Mouse (Mus musculus): ENCODE measurements around the gene 4933428G20Rik. TPM values are rescaled to one million over a fixed set of nuclear protein-coding genes. Genes with fewer than 3 reads are reported as not detected.

Gene 4933428G20Rik
- polyA plus RNA-seq, 1 experiment from 2014 or later, result 1.6 TPM

- Histone ChIP-seq H3K9ac (no peak overlapping the region), H3K4me1 (peaks cover 58% of the 10 kb centered on the region), H3K27ac (no peak overlapping the region), H3K27me3 (replicated peaks) (peaks cover 18% of the 10 kb centered on the region), H3K36me3 (replicated peaks) (no peaks in the 10 kb centered on the region; the same call in none of the 2 replicates), H3K4me2 (no peak overlapping the region), H3K4me3 (no peak overlapping the region), H3K9me3 (no peaks in the 10 kb centered on the region)
- 50% methylated on average over 5 of the region's 5 CpGs for WGBS
- no peak for ATAC-seq (replicated peaks)
These were observed 39.5 kb upstream of the 4933428G20Rik start for GRCm38 (mm10) chr11:97539622-97540021.

DNA sequence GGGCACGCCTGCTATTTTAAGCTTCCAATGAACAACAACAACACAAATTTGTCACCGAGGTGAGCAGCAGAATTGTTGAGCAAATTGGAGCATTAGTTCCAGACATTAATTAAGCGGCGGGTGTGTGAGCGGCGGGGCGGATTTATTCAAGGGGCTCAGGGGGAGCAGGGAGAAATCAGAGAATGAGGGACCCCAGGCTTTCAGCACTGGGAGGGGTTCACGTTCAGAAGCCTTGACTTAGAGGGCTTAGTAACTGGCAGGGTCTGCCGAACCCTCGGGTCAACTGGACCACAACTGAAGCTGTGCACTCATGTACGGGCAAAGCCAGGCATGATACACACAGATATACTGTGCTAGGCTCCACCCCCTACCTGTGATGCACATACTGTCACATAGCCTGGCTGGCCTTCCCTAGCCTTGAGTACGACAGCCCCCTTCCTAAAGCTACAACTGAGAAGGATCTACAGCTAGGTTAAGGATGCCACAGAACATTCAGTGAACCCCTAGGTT, 37.5 kb upstream of the 4933428G20Rik start:
- peaks cover 27% of the 10 kb centered on the region for H3K27me3 ChIP-seq (replicated peaks)
- WGBS, result 26% methylated on average over 12 of the region's 12 CpGs

DNA sequence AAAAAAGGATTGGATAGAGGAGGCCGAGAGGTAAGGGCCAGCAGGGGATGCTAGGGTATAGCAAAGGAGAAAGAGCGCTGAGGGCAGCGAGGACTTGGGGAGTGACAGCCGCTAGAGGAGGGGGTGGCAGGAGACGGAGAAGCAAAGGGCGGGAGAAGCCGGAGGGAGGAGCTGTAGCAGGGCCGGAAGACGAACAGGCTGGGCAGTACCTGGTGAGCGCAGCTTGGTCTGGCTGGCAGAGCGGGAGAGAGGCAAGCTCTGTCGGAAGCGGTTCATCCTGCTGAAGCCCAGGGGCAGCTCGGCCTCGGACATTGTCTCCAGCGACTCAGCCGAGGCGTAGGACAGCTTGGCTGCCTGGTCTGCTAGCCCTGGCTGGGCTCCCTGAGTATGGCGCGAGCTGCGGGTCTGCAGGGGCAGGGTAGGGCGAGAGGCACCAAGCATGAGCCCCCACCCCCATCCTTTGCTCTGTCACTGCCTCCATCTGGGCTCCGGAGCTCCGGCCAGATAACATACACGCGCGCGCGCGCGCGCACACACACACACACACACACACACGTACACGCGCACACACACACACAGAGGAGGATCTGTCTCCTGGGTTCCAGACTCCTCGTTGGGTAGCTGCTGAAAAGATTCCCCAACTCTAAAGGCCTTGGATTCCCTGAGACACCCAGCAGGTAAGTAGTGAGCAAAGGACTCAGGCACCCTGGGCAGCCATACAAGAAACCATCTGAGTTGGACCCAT, 36.9 kb upstream of the 4933428G20Rik start:
- Histone ChIP-seq H3K36me3 (replicated peaks) (no peaks in the 10 kb centered on the region; the same call in none of the 2 replicates), H3K4me1 (peaks cover 51% of the 10 kb centered on the region), H3K27me3 (replicated peaks) (peaks cover 27% of the 10 kb centered on the region), H3K4me3 (0 out of 2 replicates have a peak overlapping the region, but pooled peaks have one; percentile 9), H3K9me3 (no peaks in the 10 kb centered on the region), H3K27ac (no peak overlapping the region), H3K9ac (no peak overlapping the region; the same call in 1 of the 2 replicates), H3K4me2 (peak overlapping the region; percentile 37)
- peak; percentile 15; the same call in 1 of the 2 replicates for ATAC-seq (replicated peaks)
- 8% methylated on average over 36 of the region's 36 CpGs for WGBS

More for the DNA sequence above, 37.5 kb upstream of the 4933428G20Rik start:
- no peak overlapping the region for H3K4me3 ChIP-seq
- H3K27ac ChIP-seq, result no peak overlapping the region
- no peaks in the 10 kb centered on the region; the same call in none of the 2 replicates for H3K36me3 ChIP-seq (replicated peaks)
- no peak overlapping the region for H3K9ac ChIP-seq
- no peak overlapping the region for H3K4me2 ChIP-seq
- ATAC-seq (replicated peaks), result no peak
- peaks cover 56% of the 10 kb centered on the region for H3K4me1 ChIP-seq
- no peaks in the 10 kb centered on the region for H3K9me3 ChIP-seq

- Histone ChIP-seq H3K27ac (no peak overlapping the region), H3K36me3 (replicated peaks) (no peaks in the 10 kb centered on the region; the same call in none of the 2 replicates), H3K4me3 (0 out of 2 replicates have a peak overlapping the region, but pooled peaks have one; percentile 9), H3K27me3 (replicated peaks) (peaks cover 27% of the 10 kb centered on the region), H3K9me3 (no peaks in the 10 kb centered on the region), H3K4me1 (peaks cover 56% of the 10 kb centered on the region), H3K4me2 (peak overlapping the region; percentile 37; the same call in 1 of the 2 replicates), H3K9ac (no peak overlapping the region)
- 34% methylated on average over 35 of the region's 35 CpGs for WGBS
- no peak for ATAC-seq (replicated peaks)
These were observed 36.1 kb upstream of the 4933428G20Rik start for GRCm38 (mm10) chr11:97536083-97536747.

DNA sequence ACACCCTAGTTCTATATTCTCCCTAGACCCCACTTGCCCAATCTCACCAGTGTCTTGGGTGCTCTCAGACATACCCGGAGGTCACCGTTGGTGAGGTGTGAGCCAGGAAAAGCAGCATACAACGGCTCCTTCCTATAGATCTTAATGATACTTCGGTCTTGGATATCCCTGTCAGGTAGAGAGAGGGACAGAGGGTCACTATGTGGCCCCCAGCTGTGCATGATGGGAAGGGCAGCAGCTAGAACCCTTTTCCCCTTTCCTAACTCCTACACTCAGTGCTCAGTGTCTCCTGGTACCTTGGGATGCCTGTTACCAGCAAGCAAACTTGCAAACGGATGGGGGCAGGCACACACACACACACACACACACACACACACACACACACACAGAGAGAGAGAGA, 35.5 kb upstream of the 4933428G20Rik start:
- Histone ChIP-seq H3K27me3 (replicated peaks) (peaks cover 27% of the 10 kb centered on the region), H3K9ac (no peak overlapping the region), H3K9me3 (no peaks in the 10 kb centered on the region), H3K4me2 (no peak overlapping the region), H3K27ac (no peak overlapping the region), H3K4me3 (no peak overlapping the region), H3K4me1 (peaks cover 54% of the 10 kb centered on the region), H3K36me3 (replicated peaks) (no peaks in the 10 kb centered on the region; the same call in none of the 2 replicates)
- 60% methylated on average over 5 of the region's 5 CpGs for WGBS
- no peak for ATAC-seq (replicated peaks)

DNA sequence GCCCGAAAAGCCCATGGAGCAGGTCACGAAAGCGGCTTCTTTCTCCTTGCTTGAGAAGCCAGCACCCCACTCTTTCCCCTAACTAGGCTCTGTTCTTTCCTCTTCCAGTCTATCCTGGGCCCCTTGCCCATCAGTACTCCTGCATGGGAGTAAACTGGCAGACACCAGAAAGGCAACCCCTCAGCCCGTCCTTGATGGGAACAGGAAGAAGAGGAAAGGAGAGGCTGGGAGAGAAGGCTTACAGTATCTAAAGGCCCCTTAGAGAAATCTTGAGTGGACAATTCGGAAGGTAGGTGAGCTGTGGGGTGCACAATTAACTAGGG, 35.1 kb upstream of the 4933428G20Rik start:
- H3K4me1 ChIP-seq, result peaks cover 51% of the 10 kb centered on the region
- H3K9ac ChIP-seq, result no peak overlapping the region
- no peaks in the 10 kb centered on the region; the same call in none of the 2 replicates for H3K36me3 ChIP-seq (replicated peaks)
- no peak for ATAC-seq (replicated peaks)
- peaks cover 27% of the 10 kb centered on the region for H3K27me3 ChIP-seq (replicated peaks)
- H3K4me3 ChIP-seq, result no peak overlapping the region
- no peak overlapping the region for H3K27ac ChIP-seq
- H3K4me2 ChIP-seq, result no peak overlapping the region
- no peaks in the 10 kb centered on the region for H3K9me3 ChIP-seq
- whole genome bisulfite sequencing, result 38% methylated on average over 5 of the region's 5 CpGs

GRCm38 (mm10) chr11:97534442-97535307, 34.5 kb upstream of the 4933428G20Rik start:
- no peak for ATAC-seq (replicated peaks)
- Histone ChIP-seq H3K27ac (no peak overlapping the region), H3K4me2 (peak overlapping the region; percentile 23), H3K36me3 (replicated peaks) (no peaks in the 10 kb centered on the region; the same call in none of the 2 replicates), H3K9me3 (no peaks in the 10 kb centered on the region), H3K4me1 (peaks cover 48% of the 10 kb centered on the region), H3K4me3 (peak overlapping the region; percentile 6; the same call in 1 of the 2 replicates), H3K27me3 (replicated peaks) (peaks cover 27% of the 10 kb centered on the region), H3K9ac (0 out of 2 replicates have a peak overlapping the region, but pooled peaks have one; percentile 3)
- 11% methylated on average over 92 of the region's 95 CpGs for WGBS

GRCm38 (mm10) chr11:97533653-97534052, 33.5 kb upstream of the 4933428G20Rik start:
- Histone ChIP-seq H3K4me3 (no peak overlapping the region), H3K9me3 (no peaks in the 10 kb centered on the region), H3K36me3 (replicated peaks) (no peaks in the 10 kb centered on the region; the same call in none of the 2 replicates), H3K4me1 (peaks cover 45% of the 10 kb centered on the region), H3K9ac (no peak overlapping the region), H3K27ac (no peak overlapping the region), H3K4me2 (no peak overlapping the region), H3K27me3 (replicated peaks) (peaks cover 27% of the 10 kb centered on the region)
- WGBS, result 33% methylated on average over 7 of the region's 7 CpGs
- no peak for ATAC-seq (replicated peaks)

GRCm38 (mm10) chr11:97532950-97533582, 32.9 kb upstream of the 4933428G20Rik start:
- Histone ChIP-seq H3K4me3 (no peak overlapping the region), H3K36me3 (replicated peaks) (no peaks in the 10 kb centered on the region; the same call in none of the 2 replicates), H3K27me3 (replicated peaks) (peaks cover 27% of the 10 kb centered on the region), H3K4me1 (peaks cover 45% of the 10 kb centered on the region), H3K9ac (no peak overlapping the region), H3K9me3 (no peaks in the 10 kb centered on the region), H3K4me2 (no peak overlapping the region), H3K27ac (no peak overlapping the region)
- WGBS, result 13% methylated on average over 19 of the region's 20 CpGs
- ATAC-seq (replicated peaks), result peak; percentile 35; the same call in 1 of the 2 replicates

GRCm38 (mm10) chr11:97532354-97532753, 32.2 kb upstream of the 4933428G20Rik start:
- no peaks in the 10 kb centered on the region for H3K9me3 ChIP-seq
- no peaks in the 10 kb centered on the region; the same call in none of the 2 replicates for H3K36me3 ChIP-seq (replicated peaks)
- H3K4me3 ChIP-seq, result no peak overlapping the region
- peaks cover 27% of the 10 kb centered on the region for H3K27me3 ChIP-seq (replicated peaks)
- 22% methylated on average over 8 of the region's 8 CpGs for WGBS
- ATAC-seq (replicated peaks), result no peak
- no peak overlapping the region for H3K9ac ChIP-seq
- peaks cover 40% of the 10 kb centered on the region for H3K4me1 ChIP-seq
- no peak overlapping the region for H3K27ac ChIP-seq
- H3K4me2 ChIP-seq, result peak overlapping the region; percentile 54; the same call in 1 of the 2 replicates
